Mouse (Mus musculus) ES-E14 (cell line): ENCODE measurements around the gene Jund. TPM values are rescaled to one million over a fixed set of nuclear protein-coding genes. Genes with fewer than 3 reads are reported as not detected.

Experiments
- DNase-seq: peaks from one replicate; pipeline ENCODE4 v3.0.0-alpha.2; 2013; ENCODE audit warnings: low read depth, low spot score
- H3K27ac ChIP-seq: 2 replicates; pipeline ENCODE4 v1.5.1; 2012; ENCODE audit warnings: low read depth, mild to moderate bottlenecking, low read length, moderate library complexity, mixed read lengths; ENCODE audit not compliant: poor library complexity, insufficient read depth, severe bottlenecking
- H3K36me3 ChIP-seq: 2 replicates; pipeline ENCODE4 v1.6.1; 2012; ENCODE audit warnings: mild to moderate bottlenecking, low read length, moderate library complexity, mixed read lengths; ENCODE audit not compliant: control insufficient read depth, poor library complexity, insufficient read depth, severe bottlenecking
- H3K4me1 ChIP-seq, 2 experiments: fragments of 150-350 bp in 1 of 2; sonication (generic) in 1 of 2; 2 replicates each; pipeline ENCODE4 v1.6.1; 2012; ENCODE audit warnings: low read length in 2 of 2, mild to moderate bottlenecking in 1 of 2, mixed read lengths in 1 of 2; ENCODE audit not compliant: control insufficient read depth in 2 of 2, insufficient read depth in 2 of 2, poor library complexity in 1 of 2
- H3K4me3 ChIP-seq, 2 experiments: fragments of 150-350 bp in 1 of 2; sonication (generic) in 1 of 2; 2 replicates each; pipeline ENCODE4 v1.5.1; 2012; ENCODE audit warnings: low read length in 2 of 2, low read depth in 1 of 2, mild to moderate bottlenecking in 1 of 2, mixed read lengths in 1 of 2; ENCODE audit not compliant: insufficient read depth in 1 of 2, poor library complexity in 1 of 2, severe bottlenecking in 1 of 2
- H3K9ac ChIP-seq: 2 replicates; pipeline ENCODE4 v1.6.1; 2012; ENCODE audit warnings: low read depth, mild to moderate bottlenecking, low read length, mixed read lengths; ENCODE audit not compliant: poor library complexity, insufficient read depth, severe bottlenecking
- H3K9me3 ChIP-seq: fragments of 150-350 bp; sonication (generic); 2 replicates; pipeline ENCODE4 v1.6.1; 2012; ENCODE audit warnings: low read depth, mild to moderate bottlenecking, low read length; ENCODE audit not compliant: control insufficient read depth, insufficient read depth
- CHD2 ChIP-seq: IDR thresholded peaks from 2 replicates; pipeline ENCODE4 v1.6.1; 2014; ENCODE audit warnings: mild to moderate bottlenecking, low read depth, low read length, inconsistent platforms
- HCFC1 ChIP-seq: IDR thresholded peaks from 2 replicates; pipeline ENCODE4 v1.6.1; 2012; ENCODE audit warnings: low read length, inconsistent platforms, borderline replicate concordance; ENCODE audit not compliant: insufficient read depth
- MAFK ChIP-seq: IDR thresholded peaks from 2 replicates; pipeline ENCODE4 v1.6.1; 2014; ENCODE audit warnings: mild to moderate bottlenecking, low read depth, low read length, inconsistent platforms; ENCODE audit not compliant: insufficient read depth
- ZC3H11A ChIP-seq: IDR thresholded peaks from 2 replicates; pipeline ENCODE4 v1.6.1; 2012; ENCODE audit warnings: low read depth, mild to moderate bottlenecking, inconsistent platforms, low read length, borderline replicate concordance
- ZNF384 ChIP-seq: IDR thresholded peaks from 2 replicates; pipeline ENCODE4 v1.6.1; 2012; ENCODE audit warnings: low read depth, low read length, inconsistent platforms
- in situ Hi-C, 2 experiments: fragments of 600-800 bp; cut with MboI; formaldehyde crosslinking; loops; one replicate each; pipeline ENCODE4 v1.15.1; 2025; ENCODE audit warnings: low sequenced_read_pairs in 2 of 2, inconsistent platforms in 1 of 2; ENCODE audit not compliant: unreplicated experiment in 2 of 2
- total RNA-seq: library from RNA; depleted of rRNA; stranded (reverse); fragments of 300-350 nt; gene quantifications from 2 replicates; pipeline ENCODE4 v1.2.3, GENCODE M21; 2012

Jund gene
- total RNA-seq, 1 experiment = 60.1 TPM

DNA sequence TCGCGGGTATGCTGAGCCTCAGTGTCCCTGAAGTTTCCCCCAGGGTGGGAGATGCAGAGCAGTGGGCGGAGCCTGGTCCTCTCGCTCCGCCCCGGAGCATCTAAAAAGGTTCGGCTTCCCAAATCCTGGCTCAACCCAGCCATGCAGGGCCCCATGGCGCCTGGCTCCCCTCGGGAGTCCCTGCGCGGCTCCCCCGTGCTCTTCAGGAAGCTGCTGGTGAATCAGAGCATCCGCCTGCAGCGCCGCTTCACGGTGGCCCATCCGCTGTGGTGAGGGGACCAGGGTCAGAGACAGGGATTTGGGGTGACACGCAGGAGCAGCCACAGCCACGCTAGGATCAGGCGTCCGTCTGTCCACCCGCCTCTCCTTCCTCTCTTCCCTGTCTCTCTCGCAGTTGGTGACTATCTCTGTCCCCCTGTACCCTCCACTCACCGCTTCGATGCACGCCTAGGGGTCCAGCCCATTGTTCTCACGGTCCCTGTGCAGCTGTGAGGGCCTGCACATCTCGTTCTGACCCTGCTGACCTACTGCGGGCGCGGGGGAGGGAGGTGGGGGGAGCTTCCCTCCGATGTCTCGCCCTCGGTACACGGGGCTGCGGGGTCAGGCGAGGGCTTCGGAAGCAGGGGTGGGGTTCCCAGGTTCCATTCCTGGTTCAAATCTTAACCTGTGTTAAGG is 44.4 kb downstream of the Jund start:
- Histone ChIP-seq H3K9me3 (no peaks in the 10 kb centered on the region), H3K27ac (no peak overlapping the region), H3K4me3 (peak overlapping the region; percentile 59 to 63), H3K4me1 (peaks cover 2 to 11% of the 10 kb centered on the region in 2 experiments; a peak in 2 of 4 replicates), H3K36me3 (no peaks in the 10 kb centered on the region), H3K9ac (peak overlapping the region; percentile 35; the same call in 1 of the 2 replicates)
- in situ Hi-C loops = no loop called here
- TF ChIP-seq HCFC1 (no peak), MAFK (no peak), ZNF384 (no peak), ZC3H11A (no peak), CHD2 (no peak)
- no peak for DNase-seq

DNA sequence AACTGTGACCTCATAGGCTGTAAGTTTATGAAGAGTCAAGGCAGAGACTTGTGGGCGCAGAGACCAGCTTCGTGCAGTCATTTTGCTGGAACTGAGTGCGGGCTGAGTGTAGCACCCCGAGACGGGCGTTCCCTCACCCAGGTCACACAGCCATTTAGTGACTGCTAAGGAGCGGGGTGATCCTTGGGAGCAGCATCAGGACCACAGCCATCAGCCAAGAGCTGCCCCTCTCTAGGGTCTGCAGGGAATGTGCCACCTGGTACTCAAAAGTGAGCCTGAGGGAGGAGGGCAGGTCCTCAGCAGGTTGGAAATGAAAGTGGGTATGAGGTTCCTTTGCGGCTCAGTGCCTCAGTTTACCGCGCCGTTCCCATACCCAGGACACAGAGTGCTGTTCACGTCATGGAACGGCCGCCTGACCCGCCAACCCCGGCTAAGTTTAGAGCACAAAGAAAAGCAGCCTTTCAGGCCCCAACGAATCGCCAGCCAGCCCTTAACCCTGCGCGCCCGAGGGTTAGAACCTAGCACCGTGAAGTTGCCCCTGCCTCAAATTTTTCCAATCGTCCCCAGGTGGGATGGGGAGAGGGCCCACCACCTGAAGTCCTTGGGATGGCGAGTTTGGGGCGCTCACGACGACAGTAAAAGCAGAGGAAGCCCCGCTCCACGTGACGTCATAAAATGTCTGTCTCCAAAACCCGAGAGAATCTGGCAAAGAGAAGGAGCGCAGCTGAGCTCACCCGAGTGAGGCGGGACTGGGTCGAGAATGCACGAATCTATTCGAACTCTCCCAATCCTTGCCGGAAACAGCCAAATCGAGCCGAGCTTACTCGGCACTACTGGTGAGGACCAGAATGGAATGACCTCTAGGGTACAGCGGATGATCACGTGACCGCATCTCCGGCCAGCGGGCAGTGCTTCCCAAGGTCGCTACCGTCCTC is 45.2 kb downstream of the Jund start:
- Histone ChIP-seq H3K9ac (peak overlapping the region; percentile 17; the same call in 1 of the 2 replicates), H3K36me3 (no peaks in the 10 kb centered on the region), H3K9me3 (no peaks in the 10 kb centered on the region), H3K4me1 (peaks cover 2 to 13% of the 10 kb centered on the region in 2 experiments; a peak in 2 of 4 replicates), H3K4me3 (peak overlapping the region; percentile 59 to 63; a peak in 3 of 4 replicates), H3K27ac (no peak overlapping the region)
- in situ Hi-C loops = no loop called here
- no peak for DNase-seq
- TF ChIP-seq ZNF384 = no peak
- TF ChIP-seq CHD2 = no peak
- no peak for TF ChIP-seq MAFK
- TF ChIP-seq HCFC1 = no peak
- TF ChIP-seq ZC3H11A = no peak

DNA sequence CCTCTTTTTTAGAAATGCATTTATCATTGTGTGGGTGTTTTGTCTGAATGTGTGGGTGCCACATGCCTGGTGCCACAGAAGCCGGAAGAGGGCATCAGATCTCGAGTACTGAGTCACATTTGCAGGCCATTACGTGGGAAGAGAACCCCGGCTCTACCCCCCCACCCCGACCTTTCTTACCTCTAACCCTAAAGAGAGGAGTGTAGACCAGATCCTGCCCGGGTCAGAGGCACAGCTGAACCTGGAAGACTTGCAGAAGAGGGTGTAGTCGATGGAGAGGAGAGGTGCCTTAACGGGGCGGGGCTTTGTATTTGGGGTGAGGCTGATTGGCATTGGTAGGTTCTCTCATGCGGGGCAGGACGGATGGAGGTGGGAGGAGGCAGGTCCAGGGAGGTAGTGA is 46.1 kb downstream of the Jund start:
- Histone ChIP-seq H3K4me1 (peaks cover 2 to 13% of the 10 kb centered on the region in 2 experiments; a peak in 2 of 4 replicates), H3K36me3 (no peaks in the 10 kb centered on the region), H3K27ac (no peak overlapping the region), H3K9ac (no peak overlapping the region), H3K4me3 (no peak overlapping the region), H3K9me3 (no peaks in the 10 kb centered on the region)
- TF ChIP-seq CHD2 (no peak), MAFK (no peak), ZNF384 (no peak), ZC3H11A (no peak), HCFC1 (no peak)
- in situ Hi-C loops = no loop called here
- no peak for DNase-seq

DNA sequence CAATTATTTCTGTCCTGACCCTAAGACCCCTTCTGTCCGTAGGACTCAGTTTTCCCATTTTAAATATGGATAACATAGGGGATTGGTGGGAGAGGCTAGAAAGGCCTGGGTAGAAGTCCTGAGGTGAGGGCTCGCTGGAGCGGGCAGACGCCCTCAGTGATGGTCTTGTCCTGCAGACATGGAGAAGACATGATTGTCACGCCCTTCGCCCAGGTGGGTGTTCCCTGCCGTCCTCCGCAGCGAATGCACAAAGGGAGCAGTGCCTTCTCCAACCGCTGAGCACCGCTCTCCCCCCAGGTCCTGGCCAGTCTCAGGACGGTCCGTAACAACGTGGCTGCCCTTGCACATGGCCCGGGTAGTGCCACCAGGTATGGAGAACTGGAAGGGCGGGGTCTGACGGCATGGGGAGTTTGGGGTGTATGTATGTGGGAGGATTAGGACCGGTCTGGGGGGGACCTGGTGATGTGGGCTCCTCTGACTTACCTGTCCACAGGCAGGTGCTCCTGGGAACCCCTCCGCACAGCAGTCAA is 47.0 kb downstream of the Jund start:
- in situ Hi-C loops = no loop called here
- Histone ChIP-seq H3K27ac (no peak overlapping the region), H3K9me3 (no peaks in the 10 kb centered on the region), H3K36me3 (no peaks in the 10 kb centered on the region), H3K9ac (no peak overlapping the region), H3K4me3 (no peak overlapping the region), H3K4me1 (peaks cover 2 to 13% of the 10 kb centered on the region in 2 experiments; a peak in 2 of 4 replicates)
- DNase-seq = no peak
- no peak for TF ChIP-seq ZNF384
- TF ChIP-seq HCFC1 = no peak
- TF ChIP-seq ZC3H11A = no peak
- no peak for TF ChIP-seq MAFK
- TF ChIP-seq CHD2 = no peak
